Comparison of ENCODE assay signal across 23 mouse cellular contexts in genomic region chr10:30280451-30280850, GRCm38 (mm10).
DNase-seq lines count a peak whose midpoint lies in the region; ATAC-seq lines count a peak whose summit lies in the region.
"Had no signal": no experiment of that assay in that cellular context is flagged by ENCODE, and none has a peak within 500 bp of the region (broad histone marks: within the 10 kb centered on the region; RNA-seq: fewer than 3 reads in every experiment).

No protein-coding gene starts in this region.

- no peaks in the 10 kb centered on the region; the same call in 1 of the 2 replicates for H3K4me1 ChIP-seq in intestine, embryonic 14.5 days (replicated peaks; ENCODE audit: control insufficient read depth, insufficient read depth, low read length)
- H3K4me1 ChIP-seq in intestine, embryonic 15.5 days (replicated peaks), result no peaks in the 10 kb centered on the region
- peaks cover 11% of the 10 kb centered on the region for H3K4me1 ChIP-seq in kidney, embryonic 15.5 days
- H3K4me1 ChIP-seq: embryonic facial prominence, embryonic 15.5 days; midbrain, embryonic 13.5 days; stomach, embryonic 15.5 days had no signal

- H3K9me3 ChIP-seq in intestine, embryonic 14.5 days (ENCODE audit: control insufficient read depth, low read length), result no peaks in the 10 kb centered on the region; the same call in 1 of the 2 replicates
- no peaks in the 10 kb centered on the region for H3K9me3 ChIP-seq in intestine, embryonic 15.5 days
- peaks cover 2% of the 10 kb centered on the region; the same call in 1 of the 2 replicates for H3K9me3 ChIP-seq in kidney, embryonic 15.5 days (replicated peaks)
- H3K9me3 ChIP-seq: embryonic facial prominence, embryonic 15.5 days; heart, embryonic 13.5 days; midbrain, embryonic 13.5 days; stomach, embryonic 15.5 days had no signal

- 0 out of 2 replicates have a peak overlapping the region, but pooled peaks have one; percentile 27 for H3K27ac ChIP-seq in intestine, embryonic 14.5 days (ENCODE audit: low read depth)
- no peak overlapping the region for H3K27ac ChIP-seq in intestine, embryonic 15.5 days
- peak overlapping the region; percentile 64 for H3K27ac ChIP-seq in kidney, embryonic 15.5 days
- H3K27ac ChIP-seq: embryonic facial prominence, embryonic 15.5 days; heart, adult 2 months; heart, embryonic 13.5 days; layer of hippocampus, adult 2 months; midbrain, embryonic 13.5 days; stomach, embryonic 15.5 days had no signal

- DNase-seq in intestine, embryonic 14.5 days (ENCODE audit: low spot score), result no peak
- DNase-seq in kidney, postnatal 36 days, result peak; percentile 9 to 51
- peak; percentile 19 for DNase-seq in mesoderm, embryonic 11.5 days (ENCODE audit: low read depth, low spot score)
- DNase-seq in frontal cortex, postnatal 25 days (ENCODE audit: low spot score in 2 of 2), result no peak
- DNase-seq in thymus, adult 18-20 months, result no peak
- no peak for DNase-seq in layer of hippocampus, adult 18-20 months (ENCODE audit: low spot score in 2 of 2)
- DNase-seq: adrenal gland, adult 2 months; cerebellum, adult 11 months; cerebellum, postnatal 10 days; gastrocnemius, postnatal 14 days; heart, adult 2 months; heart, postnatal 14 days; lung, adult 18-20 months; lung, postnatal 10 days; thymus, postnatal 36 days had no signal

- ATAC-seq in intestine, embryonic 14.5 days (replicated peaks; ENCODE audit: low FRiP score, low TSS enrichment, low read depth), result no peak
- no peak for ATAC-seq in intestine, embryonic 15.5 days
- peak; percentile 80 for ATAC-seq in kidney, embryonic 15.5 days (replicated peaks; ENCODE audit: low FRiP score)
- ATAC-seq: forebrain, embryonic 14.5 days; midbrain, embryonic 13.5 days had no signal

- no peak overlapping the region for H3K9ac ChIP-seq in intestine, embryonic 14.5 days (ENCODE audit: low read length)
- H3K9ac ChIP-seq in intestine, embryonic 15.5 days, result no peak overlapping the region
- no peak overlapping the region for H3K9ac ChIP-seq in kidney, embryonic 15.5 days
- H3K9ac ChIP-seq: embryonic facial prominence, embryonic 15.5 days; heart, embryonic 13.5 days; midbrain, embryonic 13.5 days; stomach, embryonic 15.5 days had no signal

- WGBS in intestine, embryonic 14.5 days, result 25% methylated on average over 1 of the region's 1 CpGs
- 30% methylated on average over 1 of the region's 1 CpGs for WGBS in intestine, embryonic 15.5 days
- 22% methylated on average over 1 of the region's 1 CpGs for WGBS in kidney, embryonic 15.5 days

- no peak overlapping the region for H3K4me3 ChIP-seq in intestine, embryonic 14.5 days (ENCODE audit: low read depth, low read length)
- H3K4me3 ChIP-seq in intestine, embryonic 15.5 days (replicated peaks), result no peak overlapping the region
- H3K4me3 ChIP-seq in kidney, embryonic 15.5 days (replicated peaks), result no peak overlapping the region
- H3K4me3 ChIP-seq: embryonic facial prominence, embryonic 15.5 days; heart, adult 2 months; heart, embryonic 13.5 days; layer of hippocampus, adult 2 months; midbrain, embryonic 13.5 days; stomach, embryonic 15.5 days had no signal

- H3K27me3 ChIP-seq in intestine, embryonic 14.5 days (replicated peaks; ENCODE audit: control insufficient read depth, insufficient read depth, low read length), result no peaks in the 10 kb centered on the region
- H3K27me3 ChIP-seq in intestine, embryonic 15.5 days (replicated peaks), result no peaks in the 10 kb centered on the region
- no peaks in the 10 kb centered on the region for H3K27me3 ChIP-seq in kidney, embryonic 15.5 days
- H3K27me3 ChIP-seq: embryonic facial prominence, embryonic 15.5 days; heart, embryonic 13.5 days; midbrain, embryonic 13.5 days; stomach, embryonic 15.5 days had no signal

- H3K36me3 ChIP-seq in intestine, embryonic 14.5 days (ENCODE audit: control insufficient read depth, insufficient read depth, low read length), result no peaks in the 10 kb centered on the region
- no peaks in the 10 kb centered on the region for H3K36me3 ChIP-seq in intestine, embryonic 15.5 days
- no peaks in the 10 kb centered on the region for H3K36me3 ChIP-seq in kidney, embryonic 15.5 days
- H3K36me3 ChIP-seq: embryonic facial prominence, embryonic 15.5 days; heart, embryonic 13.5 days; midbrain, embryonic 13.5 days; stomach, embryonic 15.5 days had no signal

- no peak overlapping the region for H3K4me2 ChIP-seq in intestine, embryonic 14.5 days (ENCODE audit: low read length)
- H3K4me2 ChIP-seq in intestine, embryonic 15.5 days (replicated peaks), result no peak overlapping the region
- H3K4me2 ChIP-seq in kidney, embryonic 15.5 days, result 0 out of 2 replicates have a peak overlapping the region, but pooled peaks have one; percentile 14
- H3K4me2 ChIP-seq: embryonic facial prominence, embryonic 15.5 days; heart, embryonic 13.5 days; midbrain, embryonic 13.5 days; stomach, embryonic 15.5 days had no signal

Comparison
In these comparisons a context has a peak if more than half of its experiments do, and no peak if none do; other contexts are left out.
1. DNase-seq: peak in kidney, postnatal 36 days (2 of 2) and mesoderm, embryonic 11.5 days (single experiment); none in intestine, embryonic 14.5 days (single experiment), frontal cortex, postnatal 25 days (0 of 2), thymus, adult 18-20 months (0 of 2) and layer of hippocampus, adult 18-20 months (0 of 2).